Mouse (Mus musculus): ENCODE measurements around the gene B3gntl1.

DNA sequence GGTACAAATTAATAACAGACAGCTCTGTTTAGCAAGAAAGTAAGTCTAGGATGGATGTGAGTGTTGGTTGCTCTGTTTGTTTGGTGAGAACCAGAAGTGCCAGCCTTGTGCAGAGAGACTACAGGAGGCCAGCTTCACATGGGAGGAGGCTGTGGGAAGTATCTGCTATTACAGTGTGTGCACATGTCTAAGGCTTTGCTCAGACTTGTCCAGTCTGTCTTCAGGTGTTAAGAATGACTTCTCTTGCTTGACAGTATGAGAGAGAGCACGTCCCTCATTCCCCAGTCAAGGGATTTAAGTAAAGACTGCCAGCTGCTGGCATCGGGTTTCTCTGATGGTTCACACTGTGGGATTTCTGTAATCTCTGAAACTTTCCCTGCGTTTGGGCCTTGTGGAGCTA is 71.5 kb downstream of the B3gntl1 start:
- no peak for TF ChIP-seq CTCF (IDR thresholded peaks at IDR 0.05; ENCODE audit: low read depth)
- TF ChIP-seq EP300 (IDR thresholded peaks at IDR 0.05; ENCODE audit: low read depth) = no peak

Data from liver, postnatal 0 days (tissue).